Mouse (Mus musculus) ES-E14 (cell line): ENCODE results near the gene Ide. TPM values are rescaled to one million over a fixed set of nuclear protein-coding genes. Genes with fewer than 3 reads are reported as not detected.

Source experiments
- DNase-seq: peaks from one replicate; pipeline ENCODE4 v3.0.0-alpha.2; 2013; ENCODE audit warnings: low read depth, low spot score
- H3K27ac ChIP-seq: 2 replicates; pipeline ENCODE4 v1.5.1; 2012; ENCODE audit warnings: low read depth, mild to moderate bottlenecking, low read length, moderate library complexity, mixed read lengths; ENCODE audit not compliant: poor library complexity, insufficient read depth, severe bottlenecking
- H3K36me3 ChIP-seq: 2 replicates; pipeline ENCODE4 v1.6.1; 2012; ENCODE audit warnings: mild to moderate bottlenecking, low read length, moderate library complexity, mixed read lengths; ENCODE audit not compliant: control insufficient read depth, poor library complexity, insufficient read depth, severe bottlenecking
- H3K4me1 ChIP-seq, 2 experiments: fragments of 150-350 bp in 1 of 2; sonication (generic) in 1 of 2; 2 replicates each; pipeline ENCODE4 v1.6.1; 2012; ENCODE audit warnings: low read length in 2 of 2, mild to moderate bottlenecking in 1 of 2, mixed read lengths in 1 of 2; ENCODE audit not compliant: control insufficient read depth in 2 of 2, insufficient read depth in 2 of 2, poor library complexity in 1 of 2
- H3K4me3 ChIP-seq, 2 experiments: fragments of 150-350 bp in 1 of 2; sonication (generic) in 1 of 2; 2 replicates each; pipeline ENCODE4 v1.5.1; 2012; ENCODE audit warnings: low read length in 2 of 2, low read depth in 1 of 2, mild to moderate bottlenecking in 1 of 2, mixed read lengths in 1 of 2; ENCODE audit not compliant: insufficient read depth in 1 of 2, poor library complexity in 1 of 2, severe bottlenecking in 1 of 2
- H3K9ac ChIP-seq: 2 replicates; pipeline ENCODE4 v1.6.1; 2012; ENCODE audit warnings: low read depth, mild to moderate bottlenecking, low read length, mixed read lengths; ENCODE audit not compliant: poor library complexity, insufficient read depth, severe bottlenecking
- H3K9me3 ChIP-seq: fragments of 150-350 bp; sonication (generic); 2 replicates; pipeline ENCODE4 v1.6.1; 2012; ENCODE audit warnings: low read depth, mild to moderate bottlenecking, low read length; ENCODE audit not compliant: control insufficient read depth, insufficient read depth
- CHD2 ChIP-seq: IDR thresholded peaks from 2 replicates; pipeline ENCODE4 v1.6.1; 2014; ENCODE audit warnings: mild to moderate bottlenecking, low read depth, low read length, inconsistent platforms
- HCFC1 ChIP-seq: IDR thresholded peaks from 2 replicates; pipeline ENCODE4 v1.6.1; 2012; ENCODE audit warnings: low read length, inconsistent platforms, borderline replicate concordance; ENCODE audit not compliant: insufficient read depth
- MAFK ChIP-seq: IDR thresholded peaks from 2 replicates; pipeline ENCODE4 v1.6.1; 2014; ENCODE audit warnings: mild to moderate bottlenecking, low read depth, low read length, inconsistent platforms; ENCODE audit not compliant: insufficient read depth
- ZC3H11A ChIP-seq: IDR thresholded peaks from 2 replicates; pipeline ENCODE4 v1.6.1; 2012; ENCODE audit warnings: low read depth, mild to moderate bottlenecking, inconsistent platforms, low read length, borderline replicate concordance
- ZNF384 ChIP-seq: IDR thresholded peaks from 2 replicates; pipeline ENCODE4 v1.6.1; 2012; ENCODE audit warnings: low read depth, low read length, inconsistent platforms
- in situ Hi-C, 2 experiments: fragments of 600-800 bp; cut with MboI; formaldehyde crosslinking; loops; one replicate each; pipeline ENCODE4 v1.15.1; 2025; ENCODE audit warnings: low sequenced_read_pairs in 2 of 2, inconsistent platforms in 1 of 2; ENCODE audit not compliant: unreplicated experiment in 2 of 2
- total RNA-seq: library from RNA; depleted of rRNA; stranded (reverse); fragments of 300-350 nt; gene quantifications from 2 replicates; pipeline ENCODE4 v1.2.3, GENCODE M21; 2012

Ide gene
- total RNA-seq, 1 experiment: 44.8 TPM

DNA sequence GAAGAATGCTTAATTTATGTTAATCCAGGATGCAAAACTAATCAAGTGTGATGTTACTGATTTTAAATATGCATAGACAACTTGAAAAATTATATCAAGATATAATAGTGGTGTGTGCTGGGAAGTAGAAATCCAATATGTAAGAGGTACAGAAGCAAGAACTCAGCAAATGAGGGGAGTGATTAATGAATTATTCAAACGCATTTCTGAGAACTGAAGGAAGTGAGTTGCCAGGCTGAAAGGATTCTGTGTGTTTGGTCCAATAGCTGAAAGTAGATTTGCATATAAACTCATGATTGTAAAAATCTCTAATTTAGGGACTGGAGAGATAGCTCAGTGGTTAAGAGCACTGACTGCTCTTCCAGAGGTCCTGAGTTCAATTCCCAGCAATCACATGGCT is 31.3 kb upstream of the Ide start:
- in situ Hi-C loops: no loop called here

DNA sequence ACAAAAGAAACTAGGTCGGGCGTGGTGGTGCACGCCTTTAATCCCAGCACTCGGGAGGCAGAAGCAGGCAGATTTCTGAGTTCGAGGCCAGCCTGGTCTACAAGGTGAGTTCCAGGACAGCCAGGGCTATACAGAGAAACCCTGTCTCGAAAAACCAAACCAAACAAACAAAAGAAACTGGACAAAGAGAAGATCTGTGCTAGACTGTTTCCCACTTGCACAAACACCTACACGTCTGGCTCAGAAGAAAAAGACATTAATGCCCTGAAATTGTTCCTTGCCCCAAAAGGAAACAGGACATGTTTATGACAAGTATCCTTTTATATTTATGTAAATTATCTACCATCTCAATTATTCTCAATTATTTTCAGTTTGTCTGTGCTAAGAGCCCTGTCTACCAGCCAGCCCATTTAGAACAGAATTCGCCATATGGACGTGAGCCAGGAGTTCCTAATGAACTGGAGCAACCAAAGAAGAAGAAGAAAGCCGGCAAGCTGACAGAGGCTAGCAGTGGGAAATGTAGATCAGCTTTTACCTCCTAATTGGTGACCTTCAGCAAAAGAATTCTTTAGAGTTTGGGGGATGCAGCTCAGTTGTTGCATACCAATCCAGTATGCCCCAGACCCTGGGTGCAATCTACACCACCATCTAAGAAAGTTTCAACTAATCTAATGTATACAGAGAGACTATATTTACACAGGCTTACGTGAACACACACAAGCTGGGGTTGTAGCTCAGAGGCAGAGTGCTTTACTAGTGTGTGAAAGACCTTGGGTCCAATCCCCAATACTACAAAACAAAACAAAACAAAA is 25.7 kb upstream of the Ide start:
- Histone ChIP-seq H3K27ac (no peak overlapping the region), H3K4me1 (peaks cover 2 to 4% of the 10 kb centered on the region in 2 experiments; a peak in 2 of 4 replicates), H3K4me3 (no peak overlapping the region), H3K9me3 (no peaks in the 10 kb centered on the region), H3K9ac (no peak overlapping the region), H3K36me3 (no peaks in the 10 kb centered on the region)
- no peak for DNase-seq
- TF ChIP-seq HCFC1: no peak
- no peak for TF ChIP-seq ZC3H11A
- TF ChIP-seq ZNF384: no peak
- TF ChIP-seq MAFK: no peak
- no peak for TF ChIP-seq CHD2
- in situ Hi-C loops: no loop called here

More for the DNA sequence above, 31.3 kb upstream of the Ide start:
- DNase-seq: no peak
- no peaks in the 10 kb centered on the region for H3K4me1 ChIP-seq
- no peaks in the 10 kb centered on the region for H3K9me3 ChIP-seq
- TF ChIP-seq MAFK (no peak), HCFC1 (no peak), ZC3H11A (no peak), ZNF384 (no peak), CHD2 (no peak)
- H3K27ac ChIP-seq: no peak overlapping the region
- no peaks in the 10 kb centered on the region for H3K36me3 ChIP-seq
- H3K9ac ChIP-seq: no peak overlapping the region
- H3K4me3 ChIP-seq: no peak overlapping the region

DNA sequence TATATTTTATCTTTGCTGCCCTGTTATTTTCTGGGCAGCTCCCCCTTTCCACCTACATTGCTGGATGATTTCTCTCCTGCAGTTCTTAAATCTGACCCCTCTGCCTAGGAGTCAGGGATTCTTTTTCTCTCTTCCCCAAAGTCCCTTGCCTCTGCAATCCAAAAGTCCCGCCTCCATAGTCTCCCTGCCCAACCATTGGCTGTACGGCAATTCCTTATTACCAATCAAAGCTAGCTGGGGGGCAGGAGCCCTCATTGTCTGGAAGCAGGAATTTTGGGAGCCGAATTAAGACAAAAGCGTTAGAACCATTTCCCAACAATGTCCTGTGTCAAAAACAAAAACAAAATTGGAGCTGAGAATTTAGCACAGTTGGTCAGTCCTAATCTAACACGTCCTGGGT is 24.9 kb upstream of the Ide start:
- DNase-seq: peak; percentile 63
- H3K9me3 ChIP-seq: no peaks in the 10 kb centered on the region
- H3K36me3 ChIP-seq: no peaks in the 10 kb centered on the region
- H3K4me3 ChIP-seq: peak overlapping the region in 1 of 2 experiments; percentile 45; a peak in 2 of 4 replicates
- H3K9ac ChIP-seq: no peak overlapping the region; the same call in 1 of the 2 replicates
- TF ChIP-seq ZC3H11A (no peak), CHD2 (peak; percentile 60; the same call in 1 of the 2 replicates)
- in situ Hi-C loops: no loop called here
- H3K27ac ChIP-seq: no peak overlapping the region
- peaks cover 2 to 4% of the 10 kb centered on the region in 2 experiments; a peak in 2 of 4 replicates for H3K4me1 ChIP-seq

DNA sequence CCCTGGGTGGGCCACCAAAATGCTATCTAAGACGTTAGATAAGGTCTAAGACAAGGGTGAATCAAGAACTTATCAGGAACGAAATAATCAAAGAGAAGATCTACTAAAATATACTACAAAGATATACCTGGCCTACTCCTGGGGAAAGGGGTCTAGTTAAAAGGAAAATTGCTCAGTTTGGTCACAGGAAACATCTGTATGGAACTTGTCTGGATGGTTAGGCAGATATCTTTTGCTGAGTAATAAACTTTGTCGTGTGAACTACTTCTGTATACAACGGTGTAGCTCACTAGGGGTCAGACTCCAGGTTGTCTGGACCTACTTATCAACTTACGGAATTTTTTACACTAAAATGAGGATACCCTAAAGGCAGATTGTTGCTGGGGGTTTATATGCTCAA is 22.4 kb upstream of the Ide start:
- in situ Hi-C loops: no loop called here

More for the DNA sequence above, 22.4 kb upstream of the Ide start:
- Histone ChIP-seq H3K9me3 (no peaks in the 10 kb centered on the region), H3K27ac (no peak overlapping the region), H3K9ac (no peak overlapping the region), H3K4me3 (no peak overlapping the region), H3K36me3 (no peaks in the 10 kb centered on the region), H3K4me1 (peaks cover 2 to 4% of the 10 kb centered on the region in 2 experiments; a peak in 2 of 4 replicates)
- TF ChIP-seq CHD2 (no peak), ZC3H11A (no peak), MAFK (no peak), ZNF384 (no peak), HCFC1 (no peak)
- DNase-seq: no peak
